Mouse (Mus musculus): Measurements from ENCODE around the gene Pdhx.

- TF ChIP-seq EP300 (IDR thresholded peaks at IDR 0.05; ENCODE audit: low read depth): no peak
- no peak for TF ChIP-seq CTCF (IDR thresholded peaks at IDR 0.05; ENCODE audit: low read depth)
Observed at GRCm38 (mm10) chr2:102993841-102994607, 79.3 kb downstream of the Pdhx start.

All from liver, postnatal 0 days (tissue).